Mouse (Mus musculus) liver, embryonic 14.5 days (tissue): ENCODE results near the gene Tbr1.

Source experiments
- CTCF ChIP-seq: IDR thresholded peaks from 2 replicates; pipeline ENCODE4 v1.5.1; 2016; ENCODE audit warnings: antibody characterized with exemption, low read depth, control low read depth
- EP300 ChIP-seq: IDR thresholded peaks from 2 replicates; pipeline ENCODE4 v1.6.1; 2016; ENCODE audit warnings: antibody characterized with exemption, low read depth

- no peak for TF ChIP-seq CTCF
- TF ChIP-seq EP300 = no peak
These were observed 34.6 kb downstream of the Tbr1 start for GRCm38 (mm10) chr2:61837243-61837806.
